Mouse (Mus musculus) liver, postnatal 0 days (tissue): Measurements from ENCODE around the gene Tmco5b. TPM values are rescaled to one million over a fixed set of nuclear protein-coding genes. Genes with fewer than 3 reads are reported as not detected.

Experiments used
- ATAC-seq: fragments of 200-750 bp; cut with Nextera tagmentation; 2 replicates; pipeline ENCODE4 v1.8.0; 2017; ENCODE audit warnings: mild to moderate bottlenecking, moderate library complexity
- DNase-seq: peaks from one replicate; pipeline ENCODE4 v3.0.0-alpha.2; 2016
- H3K27ac ChIP-seq: fragments of 300-500 bp; sonication (generic); 2 replicates; pipeline ENCODE4 v1.5.1; 2014; ENCODE audit warnings: antibody characterized with exemption, moderate library complexity, mild to moderate bottlenecking, low read depth
- H3K27me3 ChIP-seq: fragments of 300-500 bp; sonication (generic); 2 replicates; pipeline ENCODE4 v1.6.1; 2014; ENCODE audit warnings: low read length, control low read depth, mixed read lengths; ENCODE audit not compliant: insufficient read depth
- H3K36me3 ChIP-seq: fragments of 300-500 bp; sonication (generic); replicated peaks from 2 replicates; pipeline ENCODE4 v1.6.1; 2014; ENCODE audit warnings: mild to moderate bottlenecking, control low read depth, low read length, moderate library complexity, mixed read lengths; ENCODE audit not compliant: insufficient read depth
- H3K4me1 ChIP-seq: fragments of 300-500 bp; sonication (generic); 2 replicates; pipeline ENCODE4 v1.6.1; 2014; ENCODE audit warnings: antibody characterized with exemption, mild to moderate bottlenecking, control low read depth; ENCODE audit not compliant: insufficient read depth
- H3K4me2 ChIP-seq: fragments of 300-500 bp; sonication (generic); 2 replicates; pipeline ENCODE4 v1.6.1; 2014; ENCODE audit warnings: low read depth, mild to moderate bottlenecking, low read length, moderate library complexity, mixed read lengths
- H3K4me3 ChIP-seq: fragments of 300-500 bp; sonication (generic); 2 replicates; pipeline ENCODE4 v1.5.1; 2014; ENCODE audit warnings: low read depth, low read length
- H3K9ac ChIP-seq: fragments of 300-500 bp; sonication (generic); replicated peaks from 2 replicates; pipeline ENCODE4 v1.6.1; 2014; ENCODE audit warnings: mild to moderate bottlenecking, moderate library complexity
- H3K9me3 ChIP-seq: fragments of 300-500 bp; sonication (generic); 2 replicates; pipeline ENCODE4 v1.6.1; 2016; ENCODE audit warnings: mild to moderate bottlenecking, control low read depth, low read length, mixed read lengths
- CTCF ChIP-seq: sonication (generic); IDR thresholded peaks from 2 replicates; pipeline ENCODE4 v1.5.1; 2016; ENCODE audit warnings: antibody characterized with exemption, low read depth
- EP300 ChIP-seq: IDR thresholded peaks from 2 replicates; pipeline ENCODE4 v1.6.1; 2016; ENCODE audit warnings: antibody characterized with exemption, low read depth, mild to moderate bottlenecking
- WGBS: fragments of 180-500 bp; shearing (Covaris S2); extraction: QIAGEN DNeasy Blood & Tissue Kit; methylation state at CpG from one replicate; pipeline ENCODE4 v1.1.7; 2014; ENCODE audit not compliant: insufficient replicate concordance; 5-methylcytosine and 5-hydroxymethylcytosine counted together
- polyA plus RNA-seq: library from polyadenylated mRNA; unstranded; fragments of >200 nt; fragmentation: Nextera tagmentation; extraction: Ambion mirVana; gene quantifications from 2 replicates; pipeline ENCODE4 v1.2.1, GENCODE M21; 2015

Gene Tmco5b
- polyA plus RNA-seq, 1 experiment from 2014 or later: not detected

- no peaks in the 10 kb centered on the region for H3K9me3 ChIP-seq
- DNase-seq: no peak
- no peak overlapping the region for H3K4me3 ChIP-seq
- no peaks in the 10 kb centered on the region for H3K4me1 ChIP-seq
- ATAC-seq: no peak
- TF ChIP-seq CTCF (no peak), EP300 (no peak)
- 62% methylated on average over 3 of the region's 3 CpGs for WGBS
- no peak overlapping the region for H3K4me2 ChIP-seq
- no peak overlapping the region for H3K27ac ChIP-seq
- no peaks in the 10 kb centered on the region for H3K36me3 ChIP-seq
- H3K9ac ChIP-seq: no peak overlapping the region
- no peaks in the 10 kb centered on the region for H3K27me3 ChIP-seq
These were observed 25.7 kb downstream of the Tmco5b start for GRCm38 (mm10) chr2:113311211-113311610.

GRCm38 (mm10) chr2:113323016-113323415, 37.5 kb downstream of the Tmco5b start:
- Histone ChIP-seq H3K36me3 (no peaks in the 10 kb centered on the region), H3K27ac (no peak overlapping the region), H3K9me3 (no peaks in the 10 kb centered on the region), H3K27me3 (0 out of 2 replicates have a peak, but pooled peaks cover 4% of the 10 kb centered on the region), H3K4me3 (no peak overlapping the region), H3K4me1 (peaks cover 6% of the 10 kb centered on the region), H3K4me2 (no peak overlapping the region), H3K9ac (no peak overlapping the region)
- ATAC-seq (no peak), DNase-seq (no peak)
- TF ChIP-seq CTCF (no peak), EP300 (no peak)
- 38% methylated on average over 7 of the region's 7 CpGs for WGBS

- DNase-seq (no peak), ATAC-seq (no peak)
- whole genome bisulfite sequencing: 49% methylated on average over 9 of the region's 9 CpGs
- H3K4me2 ChIP-seq: no peak overlapping the region
- H3K27me3 ChIP-seq: no peaks in the 10 kb centered on the region
- H3K4me3 ChIP-seq: no peak overlapping the region
- no peaks in the 10 kb centered on the region for H3K9me3 ChIP-seq
- no peak for TF ChIP-seq EP300
- TF ChIP-seq CTCF: no peak
- H3K9ac ChIP-seq: no peak overlapping the region
- no peak overlapping the region for H3K27ac ChIP-seq
- no peaks in the 10 kb centered on the region for H3K36me3 ChIP-seq
- H3K4me1 ChIP-seq: no peaks in the 10 kb centered on the region
These were observed 48.4 kb downstream of the Tmco5b start for GRCm38 (mm10) chr2:113333799-113334541.

GRCm38 (mm10) chr2:113335561-113336294, 50.2 kb downstream of the Tmco5b start:
- ATAC-seq: no peak

GRCm38 (mm10) chr2:113344536-113344935, 59.0 kb downstream of the Tmco5b start:
- no peak for ATAC-seq
- TF ChIP-seq EP300: no peak
- TF ChIP-seq CTCF: no peak
- H3K9ac ChIP-seq: no peak overlapping the region
- no peaks in the 10 kb centered on the region for H3K27me3 ChIP-seq
- no peaks in the 10 kb centered on the region for H3K36me3 ChIP-seq
- no peak for DNase-seq
- H3K4me1 ChIP-seq: no peaks in the 10 kb centered on the region
- H3K4me2 ChIP-seq: no peak overlapping the region
- H3K27ac ChIP-seq: no peak overlapping the region
- H3K4me3 ChIP-seq: no peak overlapping the region
- no peaks in the 10 kb centered on the region for H3K9me3 ChIP-seq
- WGBS: 83% methylated on average over 2 of the region's 2 CpGs

More at GRCm38 (mm10) chr2:113335561-113336294, 50.2 kb downstream of the Tmco5b start:
- H3K9me3 ChIP-seq: no peaks in the 10 kb centered on the region
- TF ChIP-seq CTCF (no peak), EP300 (no peak)
- H3K4me3 ChIP-seq: no peak overlapping the region
- no peaks in the 10 kb centered on the region for H3K36me3 ChIP-seq
- WGBS: 74% methylated on average over 3 of the region's 3 CpGs
- H3K4me2 ChIP-seq: no peak overlapping the region
- H3K4me1 ChIP-seq: no peaks in the 10 kb centered on the region
- no peaks in the 10 kb centered on the region for H3K27me3 ChIP-seq
- no peak overlapping the region for H3K27ac ChIP-seq
- no peak overlapping the region for H3K9ac ChIP-seq
- no peak for DNase-seq

Other genes with a start within 250 kb of the Tmco5b start
- not detected in 2 replicates for gene Ryr3, start 68.6 kb upstream of the Tmco5b start, polyA plus RNA-seq
- gene Fmn1, start 42.0 kb downstream of the Tmco5b start, polyA plus RNA-seq: 0.47 and 0.54 TPM in 2 replicates